Mouse (Mus musculus) gastrocnemius, adult 2 months (tissue): ENCODE measurements at regions not wholly inside any gene's neighbourhood (a gene's known extent, or its start where the extent isn't known, plus 50 kb on each side); places are given as distances from the start of the nearest gene placed in this dataset. TPM values are rescaled to one million over a fixed set of nuclear protein-coding genes. Genes with fewer than 3 reads are reported as not detected.
"Not testable (repeated sequence)": the region's sequence is repeated elsewhere in the genome, so short reads cannot be mapped to it uniquely, and the experiment has no call there.

ENCODE experiments used
- DNase-seq: peaks from one replicate; pipeline ENCODE4 v3.0.0; 2022
- H3K27ac ChIP-seq: fragments of 200-600 bp; 2 replicates; pipeline ENCODE4 v1.8.1; 2022; ENCODE audit warnings: mild to moderate bottlenecking
- H3K4me3 ChIP-seq: fragments of 200-600 bp; 2 replicates; pipeline ENCODE4 v1.8.1; 2022; ENCODE audit warnings: mild to moderate bottlenecking, moderate library complexity
- CTCF ChIP-seq: fragments of 200-600 bp; IDR thresholded peaks from 2 replicates; pipeline ENCODE4 v1.8.1; 2022; ENCODE audit warnings: antibody characterized with exemption, mild to moderate bottlenecking, moderate library complexity
- intact Hi-C: fragments of 180-260 bp; cut with DNase I; formaldehyde crosslinking; loops from one replicate; pipeline ENCODE4 v1.15.1; 2025
- microRNA-seq: library from miRNA; unstranded; fragments of <30 nt; microRNA quantifications from one replicate; pipeline ENCODE4 v1.2.0, GENCODE M21; 2021

DNA sequence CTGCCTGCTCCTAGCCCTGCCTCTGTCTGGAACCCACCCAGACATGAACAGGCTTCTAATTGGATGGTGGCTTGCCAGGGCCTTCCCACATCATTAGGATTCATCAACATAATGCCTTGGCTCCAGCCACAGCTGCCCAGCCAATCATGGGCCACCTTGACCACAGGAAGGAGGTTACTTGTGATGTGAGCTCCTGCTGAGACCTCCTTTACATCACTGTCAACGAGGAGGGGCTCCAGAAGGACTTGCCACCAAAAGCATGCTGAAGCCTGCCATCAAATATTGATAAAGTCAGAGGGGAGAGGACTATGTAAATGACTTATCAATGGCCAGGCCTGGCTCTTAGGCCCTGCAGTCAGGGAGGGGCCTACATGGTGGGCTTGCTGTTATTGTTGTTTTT, 175.6 kb downstream of the Map1s start:
- DNase-seq, H3K27ac ChIP-seq, intact Hi-C loops, H3K4me3 ChIP-seq: not testable (repeated sequence)

DNA sequence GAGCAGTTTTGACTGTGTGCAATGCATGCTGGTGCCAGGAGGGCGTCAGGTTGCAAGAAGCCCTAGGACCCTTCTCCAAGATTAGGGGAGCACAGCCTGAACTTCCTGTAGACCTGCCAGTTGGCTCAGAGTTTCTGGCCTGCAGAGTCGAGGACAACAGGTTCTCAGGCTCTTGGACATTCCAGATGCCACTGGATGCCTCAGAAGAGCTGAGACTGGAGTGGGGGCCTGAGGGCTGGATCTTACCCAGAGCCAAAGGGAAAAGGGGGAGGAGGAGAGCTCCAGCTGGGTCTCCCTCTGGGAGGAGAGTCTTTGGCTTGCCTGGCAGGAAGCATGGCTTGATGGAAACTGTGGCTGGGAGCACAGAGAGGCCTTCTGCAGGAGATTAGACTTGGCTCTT, 145.4 kb upstream of the Myo9b start:
- H3K27ac ChIP-seq, DNase-seq, H3K4me3 ChIP-seq, intact Hi-C loops: not testable (repeated sequence)

- Histone ChIP-seq H3K4me3 (no peak overlapping the region), H3K27ac (no peak overlapping the region)
- TF ChIP-seq CTCF, result no peak
- intact Hi-C loops, result loop anchor here (10.0 kb wide), 1 partner anchor 864 kb away; no protein-coding TSS in a partner anchor
- DNase-seq, result no peak
Observed at GRCm38 (mm10) chr8:71130411-71131261, 141.9 kb upstream of the Myo9b start.

GRCm38 (mm10) chr8:71131327-71132089, 141.0 kb upstream of the Myo9b start:
- H3K4me3 ChIP-seq, result no peak overlapping the region
- no peak for TF ChIP-seq CTCF
- DNase-seq, result peak; percentile 19
- intact Hi-C loops, result loop anchor here (2.0 to 10.0 kb wide), 2 partner anchors 727 to 863 kb away; no protein-coding TSS in a partner anchor
- no peak overlapping the region for H3K27ac ChIP-seq

DNA sequence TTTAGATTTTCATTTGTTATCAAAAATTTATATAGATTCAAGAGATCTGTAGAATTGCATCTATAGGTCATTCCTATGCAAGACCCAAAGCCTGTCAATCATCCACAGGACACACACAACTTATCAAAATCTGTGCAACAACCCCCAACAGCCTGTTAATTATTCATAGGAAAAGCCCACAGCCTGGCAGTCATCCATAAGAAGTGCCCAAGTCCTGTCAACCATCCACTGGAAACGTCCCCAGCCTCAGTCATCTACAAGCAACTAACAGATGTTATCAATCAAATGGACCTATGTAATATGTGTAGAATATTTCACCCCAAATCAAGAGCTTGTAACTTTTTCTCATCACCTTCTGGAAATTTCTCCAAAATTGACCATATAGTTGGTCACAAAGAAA, 139.6 kb upstream of the Myo9b start:
- H3K4me3 ChIP-seq, H3K27ac ChIP-seq, DNase-seq: not testable (repeated sequence)
- intact Hi-C loops, result loop anchor here (2.0 to 10.0 kb wide), 2 partner anchors 726 to 862 kb away; no protein-coding TSS in a partner anchor

- not testable (repeated sequence) for DNase-seq, H3K27ac ChIP-seq, H3K4me3 ChIP-seq
- intact Hi-C loops, result loop anchor here (10.0 kb wide), 1 partner anchor 858 kb away; no protein-coding TSS in a partner anchor
Observed at GRCm38 (mm10) chr8:71137131-71137530, 135.4 kb upstream of the Myo9b start.

DNA sequence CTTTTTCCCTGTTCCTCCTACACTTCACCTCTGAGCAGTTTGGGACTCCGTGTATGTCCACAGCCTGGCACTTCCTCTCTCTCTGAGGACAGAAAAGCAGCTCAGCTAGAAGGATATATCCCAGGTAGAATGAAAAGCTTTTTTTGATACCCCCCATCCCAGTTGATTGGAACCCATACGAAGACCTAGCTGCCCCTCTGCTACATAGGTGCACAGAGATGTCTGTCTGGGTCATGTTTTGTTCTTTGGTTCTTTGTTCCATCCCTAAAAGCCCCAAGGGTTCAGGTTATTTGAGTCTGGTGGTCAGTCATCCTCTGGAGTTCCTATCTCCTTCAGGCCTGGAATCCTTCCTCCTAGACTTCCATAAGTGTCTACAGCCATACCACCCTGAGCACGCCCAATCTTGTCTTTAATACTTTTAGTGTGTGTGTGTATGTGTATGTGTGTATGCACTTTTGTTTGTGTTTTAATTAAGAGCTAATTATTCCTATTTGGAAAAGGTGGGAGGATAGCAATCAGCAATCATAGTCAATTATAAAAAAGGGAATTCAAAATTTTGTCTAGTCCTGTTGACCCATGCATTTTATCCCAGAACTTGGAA, 130.0 kb upstream of the Myo9b start:
- H3K4me3 ChIP-seq, DNase-seq, intact Hi-C loops, H3K27ac ChIP-seq: not testable (repeated sequence)

DNA sequence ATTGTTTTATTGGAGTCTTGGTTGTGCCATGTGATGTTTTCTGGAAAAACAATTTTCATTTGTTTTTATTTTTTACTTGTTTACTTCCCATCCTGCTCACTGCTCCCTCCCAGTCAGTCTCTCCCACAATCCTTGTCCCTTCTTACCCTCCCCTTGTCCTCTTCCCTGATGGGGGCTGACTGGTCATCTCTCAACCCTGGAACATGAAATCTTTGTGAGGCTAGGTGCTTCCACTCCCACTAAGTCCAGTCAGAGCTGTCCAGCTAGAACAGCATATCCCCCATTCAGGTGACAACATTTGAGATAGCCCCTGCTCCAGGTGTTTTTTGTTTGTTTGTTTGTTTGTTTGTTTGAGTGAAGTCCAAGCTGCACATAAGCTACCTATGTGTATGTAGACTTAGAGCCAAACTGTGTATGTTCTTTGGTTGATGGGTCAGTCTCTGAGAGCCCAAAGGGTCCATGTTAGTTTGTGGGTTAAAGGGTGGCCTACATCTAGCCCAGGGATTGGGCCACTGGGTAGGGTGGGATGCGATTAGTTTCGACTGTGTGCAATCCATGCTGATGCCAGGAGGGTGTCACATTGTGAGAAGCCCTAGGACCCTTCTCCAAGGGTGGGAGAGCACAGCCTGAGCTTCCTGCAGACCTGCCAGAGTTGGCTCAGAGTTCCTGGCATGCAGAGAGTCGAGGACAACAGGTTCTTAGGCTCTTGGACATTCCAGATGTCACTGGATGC, 100.9 kb upstream of the Myo9b start:
- intact Hi-C loops, DNase-seq, H3K27ac ChIP-seq, H3K4me3 ChIP-seq: not testable (repeated sequence)

GRCm38 (mm10) chr8:71192939-71193338, 79.6 kb upstream of the Myo9b start:
- H3K27ac ChIP-seq, H3K4me3 ChIP-seq, DNase-seq, intact Hi-C loops: not testable (repeated sequence)

- intact Hi-C loops, H3K4me3 ChIP-seq, H3K27ac ChIP-seq, DNase-seq: not testable (repeated sequence)
Observed at GRCm38 (mm10) chr8:71195006-71195722, 77.3 kb upstream of the Myo9b start.

Small RNAs in the stretch of these regions (microRNA-seq; reads per million reads assigned to microRNA genes)
- not detected for gene Gm27628
